Mouse (Mus musculus) cerebellum, adult 11-12 months (tissue): Measurements from ENCODE around the gene 4632433K11Rik.
A peak's percentile ranks its signal among the peaks of the same experiment; 100 is the strongest.
"Not testable (repeated sequence)": the region's sequence is repeated elsewhere in the genome, so short reads cannot be mapped to it uniquely, and the experiment has no call there.

Experiments used
- DNase-seq: peaks from one replicate; pipeline ENCODE4 v3.0.0; 2022

Gene 4632433K11Rik

GRCm38 (mm10) chr7:5033818-5034217, at the start of gene 4632433K11Rik:
Gene 4632433K11Rik (plus strand): TSS chr7:5034118.
- DNase-seq = no peak

GRCm38 (mm10) chr7:4988250-4988649, 45.7 kb upstream of the 4632433K11Rik start:
- DNase-seq = no peak

DNA sequence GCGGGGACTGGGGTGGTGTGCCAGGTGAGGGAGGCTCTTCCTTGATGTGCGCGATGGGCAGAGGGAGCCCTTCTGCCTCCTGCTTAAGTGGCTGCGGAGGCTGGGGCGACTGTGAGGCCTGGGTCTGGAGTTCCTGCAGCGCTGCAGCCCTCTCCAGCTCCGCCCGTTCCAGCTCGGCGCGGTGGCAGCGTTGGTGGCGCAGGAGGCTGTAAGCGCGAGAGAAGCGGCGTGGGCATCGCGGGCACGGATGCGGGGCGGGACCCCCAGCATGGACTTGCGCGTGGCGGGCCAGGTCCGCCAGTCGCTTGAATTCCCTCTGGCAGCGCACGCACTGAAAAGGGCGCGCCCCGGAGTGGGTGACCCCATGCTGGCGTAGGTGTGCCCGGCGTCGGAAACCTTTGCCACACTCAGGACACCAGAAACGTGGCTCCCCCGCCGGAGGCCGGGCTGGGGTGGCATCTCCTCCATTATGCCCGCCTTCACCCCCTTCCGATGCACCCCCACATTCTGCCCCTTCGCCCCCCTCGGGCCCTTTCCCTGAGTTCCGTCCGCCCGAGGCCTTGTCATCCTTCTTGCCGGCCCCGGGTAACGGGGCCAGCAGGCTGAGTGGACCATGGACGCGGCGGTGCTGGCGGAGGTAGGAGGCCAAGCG, 40.4 kb upstream of the 4632433K11Rik start:
- DNase-seq = peak; percentile 62

- peak; percentile 65 for DNase-seq
These were observed 39.7 kb upstream of the 4632433K11Rik start for GRCm38 (mm10) chr7:4993999-4994788.

GRCm38 (mm10) chr7:4995268-4996002, 38.5 kb upstream of the 4632433K11Rik start:
- DNase-seq = no peak

DNA sequence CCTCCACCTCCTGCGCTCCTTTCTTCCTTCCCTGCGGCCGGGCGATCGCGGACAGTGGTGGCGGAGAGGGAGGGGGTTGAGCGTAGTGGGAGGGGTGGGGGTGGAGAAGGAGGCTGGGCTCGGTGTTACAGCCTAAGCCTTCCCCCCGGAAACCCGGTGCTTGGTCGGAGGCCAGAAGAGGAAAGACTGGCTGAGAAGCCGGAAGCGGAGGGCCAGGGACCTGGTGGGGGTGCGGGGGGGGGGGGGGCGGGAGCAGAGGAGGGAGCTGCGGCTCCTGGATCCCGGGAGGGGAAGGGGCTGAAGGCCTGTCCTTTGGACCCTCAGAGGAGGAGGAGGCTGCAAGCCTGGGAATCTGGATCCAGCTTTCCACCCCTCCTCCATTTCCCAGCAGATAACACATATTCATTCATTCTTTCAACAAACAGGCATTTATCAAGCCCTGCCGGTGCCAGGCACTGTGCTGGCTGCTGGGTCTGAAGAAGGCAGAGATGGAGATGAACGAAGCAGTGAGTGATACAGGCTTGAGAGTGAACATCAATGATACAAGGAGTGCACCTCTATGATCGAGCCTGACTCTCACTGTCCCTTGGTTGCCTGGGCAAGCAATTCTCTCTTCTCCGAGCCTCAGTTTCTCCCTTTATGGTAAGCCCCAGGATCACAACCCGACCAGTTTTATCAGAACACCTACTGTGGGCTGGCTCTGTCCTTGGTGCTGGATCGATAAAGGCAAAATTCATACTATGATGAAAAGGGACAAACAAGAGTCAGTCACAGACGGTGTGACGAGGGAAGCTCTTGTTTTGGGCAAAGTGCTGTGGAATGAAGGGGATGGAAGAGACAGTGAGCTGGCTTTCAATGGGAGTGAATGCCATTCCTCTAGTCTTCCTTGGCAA, 37.7 kb upstream of the 4632433K11Rik start, which contains the start of gene Zfp579:
Zfp579 (minus strand) TSS at position 156 of the 893 bp plus-strand sequence.
- DNase-seq = peak; percentile 92

GRCm38 (mm10) chr7:4996934-4997333, 37.0 kb upstream of the 4632433K11Rik start:
- DNase-seq = no peak

- no peak for DNase-seq
These were observed 34.0 kb upstream of the 4632433K11Rik start for GRCm38 (mm10) chr7:4999876-5000275.

- DNase-seq = not testable (repeated sequence)
These were observed 31.0 kb upstream of the 4632433K11Rik start for GRCm38 (mm10) chr7:5002876-5003275.

DNA sequence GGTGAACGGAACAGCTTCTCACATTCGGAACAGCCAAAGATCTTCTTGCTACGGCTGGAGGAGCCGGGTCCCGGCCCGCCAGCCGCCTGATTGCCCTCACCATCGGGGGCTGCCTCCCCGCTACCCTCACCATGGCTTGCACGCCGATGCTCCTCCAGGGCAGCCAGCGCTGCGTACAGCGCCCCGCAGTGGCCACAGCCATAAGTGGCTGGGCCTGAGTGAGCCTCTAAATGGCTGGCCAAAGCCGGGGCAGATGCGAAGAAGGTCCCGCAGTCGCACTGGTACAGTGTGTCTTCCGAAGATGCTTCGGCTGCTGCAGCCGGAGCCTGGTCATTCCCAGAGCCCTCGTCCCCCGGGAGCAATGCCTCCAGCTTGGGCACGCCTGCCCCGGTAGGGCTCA, 25.7 kb upstream of the 4632433K11Rik start:
- DNase-seq = no peak

DNA sequence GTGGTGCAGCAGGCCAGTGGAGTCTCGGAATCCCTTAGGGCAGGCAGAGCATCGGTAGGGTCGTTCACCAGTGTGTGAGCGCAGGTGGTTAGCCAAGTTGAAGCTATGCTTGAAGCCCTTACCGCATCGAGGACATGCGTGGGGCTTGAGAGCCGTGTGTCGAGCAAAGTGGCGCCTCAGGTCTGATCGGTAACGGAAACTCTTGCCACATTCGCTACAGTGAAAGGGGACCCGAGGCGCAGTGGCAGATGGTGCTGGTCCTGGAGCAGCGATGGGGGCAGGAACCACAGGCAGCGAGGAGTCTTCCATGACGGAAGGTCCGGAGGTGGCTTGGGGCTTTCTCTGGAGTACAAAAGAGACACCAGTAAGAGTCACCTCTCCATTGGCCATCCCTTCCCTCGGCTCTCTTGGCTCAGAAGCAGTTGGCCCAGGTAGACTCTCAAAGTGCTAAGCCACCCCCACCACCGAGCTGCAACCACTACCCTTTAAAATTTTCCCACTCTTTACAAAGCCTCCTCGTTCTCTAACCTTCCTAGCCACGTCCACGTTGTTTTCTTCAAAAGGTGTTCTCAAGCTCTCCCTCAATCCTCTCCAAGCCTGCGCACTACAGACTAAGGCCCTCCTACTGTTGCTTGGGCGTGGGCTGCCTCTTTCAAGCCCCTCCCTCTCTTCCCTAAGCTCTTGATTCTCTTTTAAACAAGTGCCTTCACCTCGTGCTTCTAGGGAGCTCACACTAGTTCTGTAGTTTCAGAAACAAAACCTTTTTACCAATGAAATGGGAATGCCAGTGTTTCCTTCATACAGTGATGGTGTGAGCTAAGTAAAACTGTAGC, 21.0 kb upstream of the 4632433K11Rik start:
- peak; percentile 58 for DNase-seq

DNA sequence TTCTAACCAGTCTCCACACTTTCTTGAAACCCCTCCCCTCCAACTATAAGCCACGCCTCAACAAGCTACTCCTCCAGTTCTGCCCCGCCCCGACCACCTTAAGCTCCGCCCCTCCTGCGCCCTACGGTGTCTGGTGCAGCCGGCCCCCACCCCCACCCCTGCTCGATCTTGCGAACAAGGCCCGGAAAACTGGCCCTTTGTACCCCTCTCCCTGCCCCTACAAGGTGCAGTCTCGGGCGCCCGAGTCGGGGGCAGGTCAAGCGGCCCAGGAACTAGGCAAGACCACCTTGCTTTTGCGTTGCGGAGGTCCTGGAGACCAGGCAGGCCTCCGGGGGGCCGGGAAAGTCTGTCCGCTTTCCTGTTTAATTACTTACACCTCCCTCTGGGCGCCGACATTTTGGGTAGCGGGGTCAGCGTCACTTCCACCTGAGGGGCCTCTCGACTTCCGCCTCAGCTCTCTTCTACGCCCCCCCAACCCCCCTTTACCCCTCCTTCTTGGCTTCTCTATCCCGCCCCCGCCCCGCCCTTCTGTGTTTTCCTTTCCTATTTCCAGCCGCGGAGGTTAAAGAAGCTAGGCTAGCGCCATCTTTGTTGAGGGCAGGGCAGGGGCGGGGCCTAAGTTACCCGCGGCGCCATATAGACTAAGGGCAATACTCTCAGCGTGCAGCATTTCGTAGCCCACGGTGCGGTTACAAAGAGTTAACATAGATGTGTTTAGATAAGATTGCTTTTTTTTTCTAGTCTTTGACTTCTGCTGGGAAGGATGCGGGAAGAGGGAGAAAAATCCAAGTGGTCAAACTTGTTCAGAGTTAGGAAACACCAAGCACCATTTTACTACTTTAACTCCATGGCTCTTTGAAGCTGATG, 19.4 kb upstream of the 4632433K11Rik start, which contains the start of the genes Zfp524 and Fiz1:
Zfp524 (plus strand) TSS at position 165 of the 867 bp plus-strand sequence.
Fiz1 (minus strand) TSS at position 447 of the 867 bp plus-strand sequence.
- DNase-seq = peak; percentile 95

GRCm38 (mm10) chr7:5015118-5016001, 18.6 kb upstream of the 4632433K11Rik start, which contains the start of gene Gm44973:
Gene Gm44973 (plus strand): TSS chr7:5015496.
- peak; percentile 94 for DNase-seq

GRCm38 (mm10) chr7:5016057-5016456, 17.9 kb upstream of the 4632433K11Rik start:
- DNase-seq = no peak

DNA sequence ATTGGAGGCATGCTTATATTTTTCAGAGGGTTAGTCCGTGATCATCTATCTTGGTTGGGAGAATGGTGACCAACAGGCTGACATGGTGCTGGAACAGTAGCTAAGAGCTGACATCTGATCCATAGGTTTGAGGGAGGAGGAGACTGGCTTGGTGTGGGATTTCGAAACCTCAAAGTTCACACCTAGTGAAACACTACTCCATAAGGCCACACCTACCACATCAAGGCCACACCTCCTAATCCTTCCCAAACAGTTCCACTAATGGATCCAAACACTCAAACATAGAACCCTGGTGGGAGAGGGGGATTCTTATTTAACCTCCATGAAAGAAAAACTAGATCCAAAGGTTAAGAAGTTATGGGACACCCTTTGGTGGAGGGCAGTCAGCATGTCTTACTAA, 17.0 kb upstream of the 4632433K11Rik start:
- DNase-seq = peak; percentile 44

DNA sequence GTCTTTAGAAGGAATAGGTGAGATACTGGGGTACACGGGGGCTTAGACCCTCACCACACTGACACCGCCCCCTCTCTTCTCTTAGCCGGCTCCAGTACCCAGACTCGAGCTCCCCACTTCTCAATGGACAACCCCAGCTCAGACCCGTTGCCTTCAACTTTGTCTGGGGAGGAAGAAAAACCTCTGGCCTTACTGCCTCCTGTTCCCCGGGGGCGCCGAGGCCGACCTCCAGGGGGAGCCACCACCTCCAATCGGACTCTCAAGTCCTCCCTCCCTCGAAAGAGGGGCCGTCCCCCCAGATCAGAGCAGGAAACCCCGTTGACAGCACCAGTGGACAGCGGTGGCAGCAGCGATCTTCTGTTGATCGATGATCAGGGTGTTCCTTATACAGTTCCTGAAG, 16.6 kb upstream of the 4632433K11Rik start:
- DNase-seq = peak; percentile 71

GRCm38 (mm10) chr7:5017931-5018330, 16.0 kb upstream of the 4632433K11Rik start:
- DNase-seq = peak; percentile 57

DNA sequence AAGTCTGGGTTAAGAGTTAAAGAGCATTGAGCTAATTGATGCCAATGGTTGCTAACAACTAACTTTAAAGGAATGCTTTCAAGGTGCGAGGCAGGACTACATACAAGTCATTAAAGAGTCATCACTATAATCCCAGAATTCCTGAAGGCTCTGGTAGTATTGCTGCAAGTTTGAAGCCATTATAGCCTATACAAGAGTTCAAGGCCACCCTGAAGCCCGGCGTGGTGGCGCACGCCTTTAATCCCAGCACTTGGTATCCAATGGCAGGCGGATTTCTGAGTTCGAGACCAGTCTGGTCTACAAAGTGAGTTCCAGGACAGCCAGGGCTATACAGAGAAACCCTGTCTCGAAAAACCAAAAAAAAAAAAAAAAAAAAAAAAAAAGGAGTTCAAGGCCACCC, 14.3 kb upstream of the 4632433K11Rik start:
- peak; percentile 41 for DNase-seq
